Mouse (Mus musculus) intestine, embryonic 14.5 days (tissue): ENCODE measurements at regions not wholly inside any gene's neighbourhood (a gene's known extent, or its start where the extent isn't known, plus 50 kb on each side); places are given as distances from the start of the nearest gene placed in this dataset.

Source experiments
- ATAC-seq: fragments of 200-750 bp; cut with Nextera tagmentation; replicated peaks from 2 replicates; pipeline ENCODE4 v1.8.0; 2017; ENCODE audit warnings: low read depth, moderate number of reproducible peaks, moderate TSS enrichment, moderate library complexity; ENCODE audit not compliant: low FRiP score, low TSS enrichment
- DNase-seq: peaks from one replicate; pipeline ENCODE4 v3.0.0-alpha.2; 2018; ENCODE audit warnings: low spot score
- H3K27ac ChIP-seq: fragments of 300-500 bp; sonication (generic); 2 replicates; pipeline ENCODE4 v1.5.1; 2014; ENCODE audit warnings: low read depth, mild to moderate bottlenecking, control low read depth
- H3K27me3 ChIP-seq: fragments of 300-500 bp; sonication (generic); replicated peaks from 2 replicates; pipeline ENCODE4 v1.6.1; 2014; ENCODE audit warnings: low read length, control low read depth; ENCODE audit not compliant: control insufficient read depth, insufficient read depth
- H3K36me3 ChIP-seq: fragments of 300-500 bp; sonication (generic); 2 replicates; pipeline ENCODE4 v1.6.1; 2014; ENCODE audit warnings: low read length, control low read depth; ENCODE audit not compliant: control insufficient read depth, insufficient read depth
- H3K4me1 ChIP-seq: fragments of 300-500 bp; sonication (generic); replicated peaks from 2 replicates; pipeline ENCODE4 v1.6.1; 2014; ENCODE audit warnings: low read length, control low read depth, mixed read lengths; ENCODE audit not compliant: control insufficient read depth, insufficient read depth
- H3K4me2 ChIP-seq: fragments of 300-500 bp; sonication (generic); 2 replicates; pipeline ENCODE4 v1.6.1; 2014; ENCODE audit warnings: low read length
- H3K4me3 ChIP-seq: fragments of 300-500 bp; sonication (generic); 2 replicates; pipeline ENCODE4 v1.5.1; 2014; ENCODE audit warnings: low read depth, low read length, control low read depth, mixed read lengths
- H3K9ac ChIP-seq: fragments of 300-500 bp; sonication (generic); 2 replicates; pipeline ENCODE4 v1.6.1; 2014; ENCODE audit warnings: mild to moderate bottlenecking, low read length
- H3K9me3 ChIP-seq: fragments of 300-500 bp; sonication (generic); 2 replicates; pipeline ENCODE4 v1.6.1; 2016; ENCODE audit warnings: low read length, control low read depth; ENCODE audit not compliant: control insufficient read depth
- WGBS: fragments of 180-500 bp; shearing (Covaris S2); extraction: QIAGEN DNeasy Blood & Tissue Kit; methylation state at CpG from one replicate; pipeline ENCODE4 v1.1.7; 2014; 5-methylcytosine and 5-hydroxymethylcytosine counted together

DNA sequence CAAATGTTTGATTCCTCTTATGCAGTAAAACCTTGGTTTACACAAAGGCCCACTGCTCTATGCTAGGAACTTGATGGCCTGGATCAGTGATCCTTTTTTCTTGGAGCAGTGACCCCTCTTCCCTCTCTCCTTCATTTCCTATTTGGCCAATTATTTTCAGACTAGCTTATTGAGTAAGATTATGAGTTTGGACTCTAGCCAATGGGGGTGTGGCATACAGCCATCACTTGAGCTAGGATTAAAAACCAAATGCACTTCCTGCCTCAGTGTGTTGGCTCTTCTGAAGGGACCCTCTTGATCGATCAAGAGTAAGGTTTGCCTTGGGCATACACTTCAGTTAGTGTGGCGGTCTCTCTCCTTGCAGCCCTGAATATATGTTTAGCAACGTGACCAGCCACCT lies 1172.6 kb upstream of the Gulo start:
- WGBS = 72% methylated on average over 3 of the region's 3 CpGs
- no peak overlapping the region for H3K4me2 ChIP-seq
- H3K27ac ChIP-seq = no peak overlapping the region
- DNase-seq (no peak), ATAC-seq (no peak)
- no peaks in the 10 kb centered on the region for H3K27me3 ChIP-seq
- H3K9ac ChIP-seq = no peak overlapping the region
- H3K4me3 ChIP-seq = no peak overlapping the region
- H3K9me3 ChIP-seq = 0 out of 2 replicates have a peak, but pooled peaks cover 2% of the 10 kb centered on the region
- no peaks in the 10 kb centered on the region for H3K36me3 ChIP-seq
- H3K4me1 ChIP-seq = no peaks in the 10 kb centered on the region

DNA sequence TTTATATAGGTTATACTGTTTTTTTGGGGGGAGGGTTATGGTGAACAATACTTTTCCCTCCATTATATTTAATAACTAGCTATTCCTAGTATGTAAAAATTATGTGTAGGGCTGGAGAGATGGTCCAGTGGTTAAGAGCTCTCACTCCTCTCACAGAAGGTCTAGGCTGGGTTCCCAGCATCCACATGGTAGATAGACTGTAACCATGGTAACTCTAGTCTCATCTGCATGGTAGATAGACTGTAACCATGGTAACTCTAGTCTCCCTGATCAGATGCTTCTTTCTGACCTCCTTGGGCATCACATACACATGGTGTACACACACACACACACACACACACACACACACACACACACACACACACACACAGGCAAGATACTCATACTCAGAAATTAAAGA lies 1170.5 kb upstream of the Gulo start:
- H3K9me3 ChIP-seq = no peaks in the 10 kb centered on the region
- no peak overlapping the region for H3K27ac ChIP-seq
- H3K9ac ChIP-seq = no peak overlapping the region
- H3K27me3 ChIP-seq = no peaks in the 10 kb centered on the region
- H3K36me3 ChIP-seq = no peaks in the 10 kb centered on the region
- no peak for DNase-seq
- no peak overlapping the region for H3K4me3 ChIP-seq
- no peaks in the 10 kb centered on the region for H3K4me1 ChIP-seq
- ATAC-seq = no peak
- H3K4me2 ChIP-seq = no peak overlapping the region

DNA sequence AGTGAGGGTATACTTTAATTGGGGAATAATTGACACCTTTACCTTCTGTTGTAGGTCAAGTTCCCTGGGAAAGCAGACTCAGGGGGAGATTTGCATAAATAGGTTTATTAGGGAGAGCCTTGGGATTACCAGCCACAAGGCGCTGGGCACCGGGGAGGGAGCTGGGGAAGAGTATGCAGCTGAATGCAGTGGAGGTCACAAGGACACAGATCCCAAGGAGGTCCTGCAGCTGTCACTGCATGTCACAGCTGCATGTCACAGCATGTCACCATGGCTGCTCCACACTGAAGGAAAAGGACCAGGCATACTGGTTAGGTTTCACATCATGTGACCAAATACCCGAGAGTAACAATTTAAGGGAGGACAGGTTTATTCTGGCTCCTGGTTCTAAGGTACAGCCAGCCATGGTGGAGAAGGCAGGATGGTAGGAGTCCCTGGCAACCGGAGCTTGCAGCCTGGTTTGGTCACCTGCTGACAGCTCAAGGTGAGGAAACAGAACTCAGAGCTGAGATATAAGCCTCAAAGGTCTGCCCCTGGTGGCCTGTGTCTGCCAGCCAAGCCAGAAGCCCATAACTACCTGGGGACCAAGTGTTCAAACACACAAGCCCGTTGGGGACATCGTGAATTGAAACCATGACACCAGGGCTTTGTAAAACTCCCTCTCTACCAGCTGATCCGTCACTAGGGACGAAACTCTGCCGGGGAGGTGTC lies 1169.5 kb upstream of the Gulo start:
- H3K4me3 ChIP-seq = no peak overlapping the region
- ATAC-seq (no peak), DNase-seq (no peak)
- no peak overlapping the region for H3K9ac ChIP-seq
- no peaks in the 10 kb centered on the region for H3K27me3 ChIP-seq
- no peaks in the 10 kb centered on the region for H3K9me3 ChIP-seq
- no peak overlapping the region for H3K27ac ChIP-seq
- 38% methylated on average over 9 of the region's 9 CpGs for WGBS
- H3K4me2 ChIP-seq = no peak overlapping the region
- H3K36me3 ChIP-seq = no peaks in the 10 kb centered on the region
- H3K4me1 ChIP-seq = no peaks in the 10 kb centered on the region

- Histone ChIP-seq H3K4me3 (no peak overlapping the region), H3K27me3 (no peaks in the 10 kb centered on the region), H3K9me3 (no peaks in the 10 kb centered on the region), H3K36me3 (no peaks in the 10 kb centered on the region), H3K27ac (no peak overlapping the region), H3K4me2 (no peak overlapping the region), H3K4me1 (no peaks in the 10 kb centered on the region), H3K9ac (no peak overlapping the region)
- 70% methylated on average over 6 of the region's 6 CpGs for WGBS
- no peak for DNase-seq
- no peak for ATAC-seq
These were observed 1167.7 kb upstream of the Gulo start for GRCm38 (mm10) chr14:67176672-67177071.

DNA sequence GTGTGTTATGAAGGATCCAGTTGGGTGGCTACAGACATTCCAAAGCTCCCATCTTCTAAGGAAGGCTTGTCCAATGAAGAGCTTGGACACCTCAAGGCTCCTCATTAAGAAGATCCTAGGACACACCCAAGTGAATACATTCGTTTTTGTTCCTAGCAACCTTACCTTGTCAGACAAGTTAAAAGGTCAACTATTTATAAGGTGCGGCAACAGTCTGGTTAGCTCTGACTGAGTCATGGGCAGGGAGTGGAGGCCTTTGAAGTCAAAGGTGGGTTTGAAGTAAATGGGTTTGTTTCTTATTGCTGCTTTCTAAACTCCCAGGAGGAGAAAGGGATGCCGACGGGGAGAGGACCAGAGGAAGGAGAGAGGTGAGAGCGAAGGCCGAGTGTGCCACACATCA lies 1167.1 kb upstream of the Gulo start:
- H3K4me1 ChIP-seq = no peaks in the 10 kb centered on the region
- H3K27me3 ChIP-seq = no peaks in the 10 kb centered on the region
- no peaks in the 10 kb centered on the region for H3K9me3 ChIP-seq
- DNase-seq (no peak), ATAC-seq (no peak)
- H3K4me3 ChIP-seq = no peak overlapping the region
- H3K9ac ChIP-seq = no peak overlapping the region
- no peak overlapping the region for H3K27ac ChIP-seq
- H3K4me2 ChIP-seq = no peak overlapping the region
- no peaks in the 10 kb centered on the region for H3K36me3 ChIP-seq
- 78% methylated on average over 6 of the region's 6 CpGs for WGBS

- no peak overlapping the region for H3K4me3 ChIP-seq
- no peaks in the 10 kb centered on the region for H3K27me3 ChIP-seq
- no peak overlapping the region for H3K4me2 ChIP-seq
- 0 out of 2 replicates have a peak, but pooled peaks cover 4% of the 10 kb centered on the region for H3K4me1 ChIP-seq
- DNase-seq = no peak
- no peak overlapping the region for H3K27ac ChIP-seq
- no peak overlapping the region for H3K9ac ChIP-seq
- no peak for ATAC-seq
- WGBS = 84% methylated on average over 7 of the region's 7 CpGs
- no peaks in the 10 kb centered on the region for H3K36me3 ChIP-seq
- H3K9me3 ChIP-seq = no peaks in the 10 kb centered on the region
These were observed 1165.9 kb upstream of the Gulo start for GRCm38 (mm10) chr14:67174929-67175328.

DNA sequence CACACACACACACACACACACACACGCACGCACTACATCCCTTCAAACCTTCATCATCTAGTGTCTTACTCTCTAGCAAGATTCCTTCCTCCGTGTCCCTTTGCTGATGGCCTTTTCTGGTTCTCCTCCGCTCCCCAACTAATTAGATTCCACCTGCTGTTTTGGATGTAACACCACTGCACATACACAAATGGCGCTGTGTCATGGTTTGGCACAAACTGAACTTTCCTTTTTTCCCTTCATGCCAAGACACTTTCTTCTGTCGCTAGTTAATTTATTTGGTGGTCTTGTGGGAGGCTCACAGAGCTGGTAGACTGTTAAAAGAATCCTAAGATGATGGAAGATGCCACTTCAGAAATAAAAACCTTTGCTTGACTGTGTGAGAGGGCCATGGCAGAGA lies 1161.8 kb upstream of the Gulo start:
- Histone ChIP-seq H3K36me3 (no peaks in the 10 kb centered on the region), H3K27me3 (no peaks in the 10 kb centered on the region), H3K4me2 (no peak overlapping the region), H3K9me3 (no peaks in the 10 kb centered on the region), H3K9ac (no peak overlapping the region), H3K4me1 (0 out of 2 replicates have a peak, but pooled peaks cover 4% of the 10 kb centered on the region), H3K27ac (no peak overlapping the region), H3K4me3 (no peak overlapping the region)
- WGBS = 85% methylated on average over 6 of the region's 6 CpGs
- ATAC-seq (no peak), DNase-seq (no peak)

- Histone ChIP-seq H3K9me3 (no peaks in the 10 kb centered on the region), H3K9ac (no peak overlapping the region), H3K27me3 (no peaks in the 10 kb centered on the region), H3K36me3 (no peaks in the 10 kb centered on the region), H3K4me1 (0 out of 2 replicates have a peak, but pooled peaks cover 4% of the 10 kb centered on the region), H3K27ac (no peak overlapping the region), H3K4me2 (no peak overlapping the region), H3K4me3 (no peak overlapping the region)
- ATAC-seq = no peak
- no peak for DNase-seq
- WGBS = 15% methylated on average over 3 of the region's 3 CpGs
These were observed 1161.2 kb upstream of the Gulo start for GRCm38 (mm10) chr14:67170248-67170647.

GRCm38 (mm10) chr14:67169201-67169600 lies 1160.2 kb upstream of the Gulo start:
- ATAC-seq (no peak), DNase-seq (no peak)
- no peak overlapping the region for H3K9ac ChIP-seq
- no peak overlapping the region for H3K27ac ChIP-seq
- H3K9me3 ChIP-seq = 0 out of 2 replicates have a peak, but pooled peaks cover 2% of the 10 kb centered on the region
- H3K4me1 ChIP-seq = 0 out of 2 replicates have a peak, but pooled peaks cover 4% of the 10 kb centered on the region
- 60% methylated on average over 1 of the region's 1 CpGs for WGBS
- no peak overlapping the region for H3K4me2 ChIP-seq
- H3K36me3 ChIP-seq = no peaks in the 10 kb centered on the region
- no peaks in the 10 kb centered on the region for H3K27me3 ChIP-seq
- H3K4me3 ChIP-seq = no peak overlapping the region
